Mouse (Mus musculus) large intestine, adult 2 months (tissue): ENCODE data around the gene Tex22. TPM values are rescaled to one million over a fixed set of nuclear protein-coding genes. Genes with fewer than 3 reads are reported as not detected.

Experiments
- DNase-seq: peaks from one replicate; pipeline ENCODE4 v3.0.0-alpha.2; 2012; ENCODE audit warnings: low read depth, low spot score
- WGBS: fragments of 180-500 bp; shearing (Covaris S2); methylation state at CpG from one replicate; pipeline ENCODE4 v1.1.7; 2018; 5-methylcytosine and 5-hydroxymethylcytosine counted together
- polyA plus RNA-seq: library from polyadenylated mRNA; depleted of rRNA; stranded (reverse); fragments of >200 nt; gene quantifications from 2 replicates; pipeline ENCODE4 v1.2.3, GENCODE M21; 2012; rRNA removed

The Tex22 gene
- polyA plus RNA-seq: 0.14 and 0.29 TPM in 2 replicates

GRCm38 (mm10) chr12:113074329-113075062 lies at the start of gene Tex22:
TSS of gene Tex22 (plus strand) at chr12:113074502.
- peak; percentile 54 for DNase-seq
- 2% methylated on average over 32 of the region's 32 CpGs for WGBS

GRCm38 (mm10) chr12:113026557-113026956 lies 47.7 kb upstream of the Tex22 start:
- no peak for DNase-seq
- WGBS: 94% methylated on average over 1 of the region's 1 CpGs

- WGBS: 82% methylated on average over 2 of the region's 2 CpGs
- no peak for DNase-seq
These were observed 46.8 kb upstream of the Tex22 start for GRCm38 (mm10) chr12:113027495-113027894.

GRCm38 (mm10) chr12:113028067-113028466 lies 46.2 kb upstream of the Tex22 start:
- no peak for DNase-seq
- 74% methylated on average over 5 of the region's 5 CpGs for WGBS

- no peak for DNase-seq
- 75% methylated on average over 9 of the region's 9 CpGs for WGBS
These were observed 45.4 kb upstream of the Tex22 start for GRCm38 (mm10) chr12:113028898-113029297.

- no peak for DNase-seq
- WGBS: 15% methylated on average over 4 of the region's 4 CpGs
These were observed 44.3 kb upstream of the Tex22 start for GRCm38 (mm10) chr12:113030046-113030445.

GRCm38 (mm10) chr12:113030993-113031392 lies 43.3 kb upstream of the Tex22 start:
- 83% methylated on average over 9 of the region's 9 CpGs for WGBS
- DNase-seq: no peak

- WGBS: 66% methylated on average over 6 of the region's 6 CpGs
- no peak for DNase-seq
These were observed 42.9 kb upstream of the Tex22 start for GRCm38 (mm10) chr12:113031441-113031840.

GRCm38 (mm10) chr12:113032296-113033250 lies 41.7 kb upstream of the Tex22 start:
- WGBS: 89% methylated on average over 11 of the region's 11 CpGs
- DNase-seq: no peak

GRCm38 (mm10) chr12:113035093-113035492 lies 39.2 kb upstream of the Tex22 start:
- WGBS: 85% methylated on average over 2 of the region's 2 CpGs
- DNase-seq: no peak

GRCm38 (mm10) chr12:113036996-113037395 lies 37.3 kb upstream of the Tex22 start:
- DNase-seq: no peak
- 75% methylated on average over 4 of the region's 4 CpGs for WGBS

GRCm38 (mm10) chr12:113038414-113038813 lies 35.9 kb upstream of the Tex22 start:
- no peak for DNase-seq
- 76% methylated on average over 4 of the region's 4 CpGs for WGBS

- 73% methylated on average over 15 of the region's 15 CpGs for WGBS
- no peak for DNase-seq
These were observed 32.5 kb upstream of the Tex22 start for GRCm38 (mm10) chr12:113041481-113042439.

- no peak for DNase-seq
- WGBS: 55% methylated on average over 2 of the region's 2 CpGs
These were observed 31.8 kb upstream of the Tex22 start for GRCm38 (mm10) chr12:113042543-113042942.

GRCm38 (mm10) chr12:113044916-113045677 lies 29.2 kb upstream of the Tex22 start:
- no peak for DNase-seq
- 29% methylated on average over 3 of the region's 3 CpGs for WGBS

- 87% methylated on average over 15 of the region's 15 CpGs for WGBS
- no peak for DNase-seq
These were observed 27.4 kb upstream of the Tex22 start for GRCm38 (mm10) chr12:113046861-113047260.

GRCm38 (mm10) chr12:113048103-113048502 lies 26.2 kb upstream of the Tex22 start:
- WGBS: 92% methylated on average over 5 of the region's 5 CpGs
- no peak for DNase-seq

- no peak for DNase-seq
- 78% methylated on average over 9 of the region's 9 CpGs for WGBS
These were observed 24.5 kb upstream of the Tex22 start for GRCm38 (mm10) chr12:113049836-113050235.

- DNase-seq: no peak
- WGBS: 84% methylated on average over 12 of the region's 12 CpGs
These were observed 23.6 kb upstream of the Tex22 start for GRCm38 (mm10) chr12:113050671-113051070.
